Mouse (Mus musculus) forelimb bud, embryonic 11.5 days (tissue): ENCODE results near the gene Herc6.
A peak's percentile ranks its signal among the peaks of the same experiment; 100 is the strongest.

Experiments
- DNase-seq: peaks from one replicate; pipeline ENCODE4 v3.0.0-alpha.2; 2012; ENCODE audit warnings: low read depth, low spot score

Herc6 gene

DNA sequence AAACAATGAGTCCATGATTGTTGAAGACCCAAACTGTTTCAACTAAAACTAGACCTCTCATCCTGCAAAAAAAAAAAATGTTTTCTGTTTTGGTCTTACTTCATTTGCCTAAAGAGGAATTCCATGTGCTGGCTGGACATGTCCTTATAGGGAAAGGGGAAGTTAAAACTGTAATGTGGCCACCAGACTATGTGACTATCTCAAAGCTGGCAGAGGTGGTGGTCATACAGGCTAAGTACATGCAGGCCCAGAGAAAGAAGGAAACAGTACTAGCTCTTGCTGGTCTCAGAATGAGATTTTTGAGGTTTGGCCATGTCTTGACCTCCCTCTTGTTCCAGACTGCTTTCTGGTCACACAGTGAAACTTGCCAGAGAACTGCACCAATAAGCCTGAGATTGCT lies 9.2 kb upstream of the Herc6 start:
- DNase-seq, result no peak

DNA sequence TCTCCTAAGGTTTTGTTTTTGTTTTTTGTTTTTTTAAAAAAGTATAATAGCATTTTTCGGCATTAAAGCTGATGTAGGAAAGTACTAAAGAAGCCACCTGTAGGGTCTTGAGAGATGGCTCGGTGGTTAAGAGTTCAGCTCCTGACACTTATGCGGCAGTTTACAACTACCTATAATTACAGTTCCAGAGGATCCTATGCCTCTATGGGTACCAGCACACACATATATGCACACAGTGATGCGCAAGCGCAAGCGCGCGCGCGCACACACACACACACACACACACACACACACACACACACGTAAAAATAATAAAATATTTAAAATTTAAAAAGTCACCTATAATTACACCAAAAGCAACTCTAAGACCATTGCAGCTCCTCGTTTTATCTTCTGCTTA lies 795 bp downstream of the Herc6 start:
- no peak for DNase-seq

GRCm38 (mm10) chr6:57582356-57582755 lies 1.6 kb downstream of the Herc6 start:
- no peak for DNase-seq

DNA sequence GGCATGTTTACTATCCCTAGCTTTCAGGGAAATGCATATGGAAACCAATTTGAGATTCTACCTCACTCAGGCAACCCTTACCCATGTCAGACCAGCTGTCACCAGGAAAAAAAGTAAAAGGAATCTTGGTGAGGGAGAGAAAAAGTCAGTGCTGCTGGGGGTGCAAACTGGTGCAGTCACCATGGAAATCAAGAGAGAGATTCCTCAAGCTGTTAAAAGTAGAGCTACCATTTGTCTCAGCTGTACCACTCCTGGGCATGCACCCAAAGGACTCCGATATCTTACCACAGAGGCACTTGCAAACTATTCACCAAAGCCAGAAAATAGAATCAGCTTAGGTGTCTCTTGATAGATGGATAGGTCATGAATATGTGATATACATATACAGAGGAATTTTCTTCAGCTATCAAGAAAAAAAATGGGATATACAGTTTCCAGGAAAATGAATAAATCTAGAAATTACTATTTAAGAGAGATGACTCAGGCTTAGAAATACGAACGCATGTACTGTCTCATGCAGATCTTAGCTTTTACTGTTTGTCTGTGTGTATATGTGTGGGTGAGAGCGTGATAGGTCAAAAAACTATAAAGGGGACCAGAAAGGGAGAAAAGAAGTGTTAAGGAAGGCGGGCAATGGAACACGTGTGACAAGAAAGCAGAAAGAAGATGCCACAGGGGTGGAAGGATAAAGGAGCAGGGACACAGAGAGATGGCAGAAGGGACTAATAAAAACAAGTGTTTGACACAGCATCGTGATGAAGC lies 24.9 kb downstream of the Herc6 start:
- no peak for DNase-seq

GRCm38 (mm10) chr6:57607999-57608398 lies 27.2 kb downstream of the Herc6 start:
- no peak for DNase-seq

DNA sequence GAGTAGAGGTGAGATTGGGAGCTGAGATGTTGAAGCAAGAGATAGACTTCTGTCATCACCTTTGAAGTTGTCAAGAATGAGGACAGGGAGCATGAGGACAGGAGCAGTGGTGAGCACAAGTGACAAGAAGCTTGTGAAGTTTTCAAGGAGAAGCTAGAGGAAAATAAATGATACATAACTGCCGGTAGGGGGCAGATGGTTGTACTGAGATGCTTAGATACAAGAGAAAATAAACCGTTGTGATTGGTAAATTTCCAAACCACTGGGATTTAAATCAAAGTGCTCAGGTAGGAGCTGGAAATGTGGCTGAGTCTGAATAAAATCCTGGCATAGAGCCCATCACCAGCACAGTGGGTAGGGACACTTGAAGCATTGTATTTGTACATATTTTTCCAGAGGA lies 28.8 kb downstream of the Herc6 start:
- DNase-seq, result no peak

DNA sequence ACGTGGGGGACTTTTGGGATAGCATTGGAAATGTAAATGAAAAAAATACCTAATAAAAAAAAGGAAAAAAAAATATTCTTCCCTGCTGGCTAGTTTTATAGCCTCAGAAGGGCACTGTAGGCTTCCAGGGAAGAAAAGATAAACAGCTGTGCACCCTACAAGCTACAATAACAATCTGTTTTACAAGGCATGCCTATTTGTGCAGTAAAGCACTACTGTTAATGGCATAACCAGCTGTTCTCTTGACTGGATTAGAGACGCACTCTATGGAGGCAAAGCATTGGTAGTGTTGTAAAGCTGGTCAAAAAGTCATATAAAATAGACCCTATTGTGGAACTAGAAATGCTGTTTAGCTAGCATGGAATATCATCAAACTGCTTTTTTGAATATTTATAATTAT lies 35.0 kb downstream of the Herc6 start:
- DNase-seq, result peak; percentile 3

- no peak for DNase-seq
Measured at GRCm38 (mm10) chr6:57639531-57639930, 58.7 kb downstream of the Herc6 start.

GRCm38 (mm10) chr6:57641789-57642188 lies 61.0 kb downstream of the Herc6 start:
- DNase-seq, result peak; percentile 35

- DNase-seq, result no peak
Measured at GRCm38 (mm10) chr6:57647256-57647655, 66.5 kb downstream of the Herc6 start.

DNA sequence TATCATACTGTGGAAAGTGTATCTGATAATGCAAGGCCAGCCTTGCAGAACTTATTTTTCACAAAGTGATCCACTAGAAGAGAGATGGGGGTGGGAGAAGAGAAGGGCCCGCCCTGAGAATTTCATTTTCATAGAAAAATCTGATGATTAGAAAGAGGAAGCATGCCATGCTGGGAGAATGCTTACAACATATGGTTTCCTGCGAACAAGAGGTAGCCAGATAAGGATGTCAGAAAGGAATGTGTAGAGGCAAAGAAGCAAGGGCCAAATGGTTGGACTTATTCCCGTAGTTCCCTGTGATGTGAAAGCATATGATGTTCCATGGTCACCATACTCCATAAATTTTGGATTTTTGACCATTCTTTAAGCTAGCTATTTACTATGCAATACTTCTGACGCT lies 80.5 kb downstream of the Herc6 start:
- no peak for DNase-seq

DNA sequence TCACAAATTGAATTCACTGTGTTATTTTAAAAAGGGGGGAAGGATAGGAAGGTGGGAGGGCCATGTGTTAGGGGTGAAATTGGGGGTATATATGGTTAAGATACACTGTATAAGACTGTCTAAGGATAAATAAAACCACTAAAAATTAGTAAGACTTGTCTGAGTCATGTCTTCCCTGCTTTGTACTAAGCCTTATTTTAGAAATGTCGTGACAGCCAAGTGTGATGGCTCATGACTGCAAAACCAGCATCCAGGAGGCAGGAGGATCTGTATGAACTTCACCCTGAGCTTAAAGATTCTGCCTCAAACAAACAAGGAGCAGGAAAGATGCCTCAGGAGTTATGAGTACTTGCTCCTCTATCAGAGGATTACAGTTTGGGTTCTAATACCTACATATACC lies 103.4 kb downstream of the Herc6 start:
- DNase-seq, result no peak

- DNase-seq, result peak; percentile 78
Measured at GRCm38 (mm10) chr6:57691467-57692261, 110.9 kb downstream of the Herc6 start, which contains the start of gene Pyurf. Gene Pyurf, minus strand, starts transcription at chr6:57692078.

GRCm38 (mm10) chr6:57693116-57693515 lies 112.3 kb downstream of the Herc6 start:
- no peak for DNase-seq

- DNase-seq, result no peak
Measured at GRCm38 (mm10) chr6:57701686-57702085, 120.9 kb downstream of the Herc6 start.

DNA sequence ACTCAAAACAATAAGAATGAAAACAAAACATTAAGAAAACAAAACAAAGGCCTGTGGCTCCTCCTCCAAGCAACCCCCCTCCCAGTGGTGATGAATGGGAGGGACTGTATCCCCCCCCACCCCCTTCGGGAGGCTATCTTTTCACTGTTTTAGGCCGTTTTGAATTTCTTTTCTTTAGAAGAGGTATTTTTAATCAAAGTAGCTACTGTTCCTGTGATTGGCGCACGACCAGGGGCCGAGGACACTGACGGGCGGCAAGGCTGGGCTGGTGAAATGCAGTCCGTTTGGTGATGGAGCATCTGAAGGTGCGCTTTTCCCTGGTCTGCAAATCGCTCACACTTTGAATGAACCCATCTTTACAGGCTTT lies 121.6 kb downstream of the Herc6 start, which contains the start of gene Lancl2:
Gene Lancl2 (plus strand): TSS at position 165 of the 367 bp plus-strand sequence.
- no peak for DNase-seq

GRCm38 (mm10) chr6:57702743-57703499 lies 122.1 kb downstream of the Herc6 start:
- peak; percentile 93 for DNase-seq

- DNase-seq, result no peak
Measured at GRCm38 (mm10) chr6:57703703-57704102, 122.9 kb downstream of the Herc6 start.

GRCm38 (mm10) chr6:57706721-57707120 lies 125.9 kb downstream of the Herc6 start:
- no peak for DNase-seq

DNA sequence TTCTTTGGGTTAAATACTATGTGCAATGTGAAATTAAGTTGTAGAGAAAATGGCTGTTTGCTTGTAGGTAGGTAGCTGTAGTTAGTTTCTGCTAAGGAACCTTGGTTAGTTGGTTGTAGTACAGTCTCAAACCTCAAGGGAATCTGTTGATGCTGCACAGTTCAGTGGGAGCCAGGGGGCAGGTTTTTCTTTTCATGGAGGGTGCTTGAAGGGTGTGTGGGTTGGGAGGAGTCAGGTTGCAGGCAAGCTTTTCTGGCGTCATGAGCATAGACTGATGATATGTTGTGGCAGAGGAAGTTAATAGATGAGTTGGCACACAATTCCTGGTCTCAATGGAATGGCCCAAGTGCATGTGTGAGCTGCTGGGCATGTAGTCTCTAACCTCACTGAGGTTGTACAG lies 130.9 kb downstream of the Herc6 start:
- no peak for DNase-seq
